Mouse (Mus musculus) WW6 (cell line): ENCODE measurements at regions not wholly inside any gene's neighbourhood (a gene's known extent, or its start where the extent isn't known, plus 50 kb on each side); places are given as distances from the start of the nearest gene placed in this dataset.
"Not testable (repeated sequence)": the region's sequence is repeated elsewhere in the genome, so short reads cannot be mapped to it uniquely, and the experiment has no call there.

Experiments
- DNase-seq: peaks from one replicate; pipeline ENCODE4 v3.0.0-alpha.2; 2013; ENCODE audit warnings: low read depth, low spot score

GRCm38 (mm10) chr13:52359332-52359731 is 171.7 kb downstream of the Diras2 start:
- not testable (repeated sequence) for DNase-seq

- DNase-seq, result no peak
Measured at GRCm38 (mm10) chr13:52361177-52361846, 169.8 kb downstream of the Diras2 start.

GRCm38 (mm10) chr13:52362266-52362665 is 168.8 kb downstream of the Diras2 start:
- DNase-seq, result no peak

GRCm38 (mm10) chr13:52369851-52370250 is 161.2 kb downstream of the Diras2 start:
- no peak for DNase-seq

GRCm38 (mm10) chr13:52371986-52372385 is 159.1 kb downstream of the Diras2 start:
- DNase-seq, result no peak

GRCm38 (mm10) chr13:52374781-52375180 is 156.3 kb downstream of the Diras2 start:
- no peak for DNase-seq

GRCm38 (mm10) chr13:52378236-52378635 is 152.8 kb downstream of the Diras2 start:
- no peak for DNase-seq

- DNase-seq, result no peak
Measured at GRCm38 (mm10) chr13:52389271-52389670, 141.8 kb downstream of the Diras2 start.

GRCm38 (mm10) chr13:52395786-52396185 is 135.3 kb downstream of the Diras2 start:
- DNase-seq, result no peak

GRCm38 (mm10) chr13:52398344-52398743 is 132.7 kb downstream of the Diras2 start:
- no peak for DNase-seq

GRCm38 (mm10) chr13:52399143-52399542 is 131.9 kb downstream of the Diras2 start:
- DNase-seq, result no peak

- DNase-seq, result no peak
Measured at GRCm38 (mm10) chr13:52403805-52404204, 127.3 kb downstream of the Diras2 start.

GRCm38 (mm10) chr13:52416301-52416700 is 114.8 kb downstream of the Diras2 start:
- no peak for DNase-seq

GRCm38 (mm10) chr13:52422456-52422855 is 108.6 kb downstream of the Diras2 start:
- DNase-seq, result no peak

- no peak for DNase-seq
Measured at GRCm38 (mm10) chr13:52428527-52428926, 102.6 kb downstream of the Diras2 start.

GRCm38 (mm10) chr13:52436756-52437155 is 94.3 kb downstream of the Diras2 start:
- DNase-seq, result no peak

GRCm38 (mm10) chr13:52445513-52445912 is 85.6 kb downstream of the Diras2 start:
- DNase-seq, result no peak

- DNase-seq, result no peak
Measured at GRCm38 (mm10) chr13:52448902-52449301, 82.2 kb downstream of the Diras2 start.

GRCm38 (mm10) chr13:52451486-52451885 is 79.6 kb downstream of the Diras2 start:
- no peak for DNase-seq

- no peak for DNase-seq
Measured at GRCm38 (mm10) chr13:52452291-52452690, 78.8 kb downstream of the Diras2 start.
